Mouse (Mus musculus) embryonic facial prominence, embryonic 10.5 days (tissue): ENCODE data around the gene Unc119. TPM values are rescaled to one million over a fixed set of nuclear protein-coding genes. Genes with fewer than 3 reads are reported as not detected.

Source experiments
- DNase-seq: peaks from one replicate; pipeline ENCODE4 v3.0.0-alpha.2; 2017; ENCODE audit warnings: low spot score
- H3K27ac ChIP-seq: fragments of 300-500 bp; sonication (generic); replicated peaks from 2 replicates; pipeline ENCODE4 v1.5.1; 2016; ENCODE audit warnings: mild to moderate bottlenecking
- H3K27me3 ChIP-seq: fragments of 300-500 bp; sonication (generic); replicated peaks from 2 replicates; pipeline ENCODE4 v1.6.1; 2016; ENCODE audit warnings: low read depth, mild to moderate bottlenecking; ENCODE audit not compliant: poor library complexity, severe bottlenecking
- H3K36me3 ChIP-seq: fragments of 300-500 bp; sonication (generic); replicated peaks from 2 replicates; pipeline ENCODE4 v1.6.1; 2016; ENCODE audit warnings: mild to moderate bottlenecking, moderate library complexity
- H3K4me1 ChIP-seq: fragments of 300-500 bp; sonication (generic); 2 replicates; pipeline ENCODE4 v1.6.1; 2016
- H3K4me3 ChIP-seq: fragments of 300-500 bp; sonication (generic); 2 replicates; pipeline ENCODE4 v1.5.1; 2016; ENCODE audit warnings: mild to moderate bottlenecking, moderate library complexity
- H3K9me3 ChIP-seq: fragments of 300-500 bp; sonication (generic); 2 replicates; pipeline ENCODE4 v1.6.1; 2016; ENCODE audit warnings: mild to moderate bottlenecking
- whole genome bisulfite sequencing: fragments of 180-500 bp; shearing (Covaris S2); methylation state at CpG from one replicate; pipeline ENCODE4 v1.1.7; 2016; 5-methylcytosine and 5-hydroxymethylcytosine counted together
- polyA plus RNA-seq: library from polyadenylated mRNA; unstranded; fragments of >200 nt; fragmentation: Nextera tagmentation; extraction: Ambion mirVana; gene quantifications from 2 replicates; pipeline ENCODE4 v1.2.1, GENCODE M21; 2016

Unc119 gene
- 67.7 and 69.1 TPM in 2 replicates for polyA plus RNA-seq

DNA sequence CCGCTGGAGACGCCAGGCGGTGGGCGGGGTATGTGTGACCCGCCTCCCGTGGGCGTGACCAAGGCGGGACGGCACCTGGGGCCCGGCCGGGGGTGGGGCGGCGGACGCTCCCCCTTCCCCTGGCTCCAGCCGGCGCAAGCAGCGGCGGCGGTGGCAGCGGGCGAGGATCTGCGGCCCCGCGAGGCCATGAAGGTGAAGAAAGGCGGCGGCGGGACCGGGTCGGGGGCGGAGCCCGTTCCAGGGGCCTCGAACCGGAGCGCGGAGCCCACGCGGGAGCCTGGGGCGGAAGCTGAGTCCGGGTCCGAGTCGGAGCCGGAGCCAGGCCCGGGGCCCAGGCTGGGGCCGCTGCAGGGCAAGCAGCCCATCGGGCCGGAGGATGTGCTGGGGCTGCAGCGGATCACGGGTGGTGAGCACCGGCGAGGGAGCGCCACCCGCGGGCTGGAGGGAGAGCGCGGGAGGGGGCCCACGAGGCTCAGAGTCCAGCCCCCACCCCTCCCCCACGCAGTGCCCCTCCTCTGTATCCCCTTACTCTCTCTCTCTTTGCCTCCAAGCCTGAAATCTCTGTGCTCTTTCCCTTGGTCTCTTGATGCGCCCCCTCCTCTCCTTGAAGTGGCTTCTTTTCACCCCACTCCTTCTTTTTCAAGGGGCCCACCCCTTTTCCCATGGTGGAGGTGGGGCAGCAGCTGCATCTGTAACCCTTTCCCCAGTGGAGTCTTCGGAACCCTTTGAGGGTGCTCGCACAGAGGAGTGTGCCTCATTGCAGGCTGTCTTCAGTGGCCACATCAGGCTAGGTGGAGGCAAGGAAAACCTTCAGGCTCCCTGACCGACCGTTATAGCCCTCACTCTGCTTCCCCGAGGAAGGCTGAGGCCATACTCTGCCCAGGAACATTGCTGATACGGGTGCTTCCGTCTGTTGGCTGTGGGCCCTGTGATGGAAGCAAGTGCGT, at the start of gene Unc119:
Gene Unc119, plus strand, starts transcription at position 102 of the 947 bp plus-strand sequence.
- peak within 1 kb of the TSS; percentile 97 for H3K27ac ChIP-seq
- no peaks in the 10 kb centered on the region for H3K9me3 ChIP-seq
- no peaks in the 10 kb centered on the region for H3K27me3 ChIP-seq
- H3K4me1 ChIP-seq, result peaks cover 55% of the 10 kb centered on the region
- WGBS, result 2% methylated on average over 66 of the region's 66 CpGs
- DNase-seq, result peak; percentile 91
- peaks cover 54% of the 10 kb centered on the region for H3K36me3 ChIP-seq
- H3K4me3 ChIP-seq, result peak within 1 kb of the TSS; percentile 79

DNA sequence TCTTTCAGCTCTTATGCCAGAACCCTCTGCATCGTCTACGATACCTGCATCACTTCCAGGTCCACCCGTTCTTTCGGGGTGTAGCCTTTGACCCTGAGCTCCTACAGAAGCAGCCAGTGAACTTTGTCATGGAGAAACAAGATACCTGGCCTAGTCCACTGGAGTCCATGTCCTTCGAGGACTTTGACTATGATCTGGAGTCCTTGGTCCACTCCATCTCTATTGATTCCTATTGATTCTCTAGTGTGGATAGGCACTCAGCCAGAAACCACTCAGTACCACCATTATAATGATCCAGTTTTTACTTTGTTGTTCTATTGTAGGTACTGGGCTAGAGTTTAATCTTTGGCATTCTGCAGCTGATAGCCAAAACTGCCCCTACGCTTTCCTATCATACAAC, 48.7 kb upstream of the Unc119 start:
- DNase-seq, result no peak
- H3K36me3 ChIP-seq, result peaks cover 43% of the 10 kb centered on the region
- WGBS, result 95% methylated on average over 6 of the region's 6 CpGs
- no peak overlapping the region for H3K27ac ChIP-seq
- no peak overlapping the region for H3K4me3 ChIP-seq
- H3K4me1 ChIP-seq, result no peaks in the 10 kb centered on the region
- H3K9me3 ChIP-seq, result no peaks in the 10 kb centered on the region
- H3K27me3 ChIP-seq, result no peaks in the 10 kb centered on the region

DNA sequence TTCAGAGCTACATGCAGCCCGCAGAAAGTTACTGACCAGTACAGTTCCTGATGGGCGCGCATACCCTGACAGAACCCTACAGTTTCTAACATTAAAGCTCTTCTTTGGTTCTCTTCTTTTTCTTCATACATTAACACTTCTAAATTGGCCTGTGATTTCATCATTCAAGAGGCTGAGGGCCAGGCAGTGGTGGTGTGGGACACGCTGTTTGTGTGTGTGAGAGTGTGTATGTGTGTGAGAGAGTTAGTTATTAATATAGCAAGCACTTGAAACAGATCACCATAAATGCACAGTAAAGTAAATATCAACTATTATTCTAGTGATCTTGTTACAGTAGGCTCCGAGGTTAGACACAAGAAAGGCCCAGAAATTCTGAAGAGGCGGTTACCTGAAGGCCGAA, 42.4 kb upstream of the Unc119 start:
- DNase-seq, result no peak
- peaks cover 29% of the 10 kb centered on the region for H3K36me3 ChIP-seq
- no peaks in the 10 kb centered on the region for H3K9me3 ChIP-seq
- no peaks in the 10 kb centered on the region for H3K27me3 ChIP-seq
- peaks cover 20% of the 10 kb centered on the region for H3K4me1 ChIP-seq
- peak overlapping the region; percentile 94 for H3K4me3 ChIP-seq
- peak overlapping the region; percentile 96 for H3K27ac ChIP-seq
- 68% methylated on average over 7 of the region's 7 CpGs for WGBS

DNA sequence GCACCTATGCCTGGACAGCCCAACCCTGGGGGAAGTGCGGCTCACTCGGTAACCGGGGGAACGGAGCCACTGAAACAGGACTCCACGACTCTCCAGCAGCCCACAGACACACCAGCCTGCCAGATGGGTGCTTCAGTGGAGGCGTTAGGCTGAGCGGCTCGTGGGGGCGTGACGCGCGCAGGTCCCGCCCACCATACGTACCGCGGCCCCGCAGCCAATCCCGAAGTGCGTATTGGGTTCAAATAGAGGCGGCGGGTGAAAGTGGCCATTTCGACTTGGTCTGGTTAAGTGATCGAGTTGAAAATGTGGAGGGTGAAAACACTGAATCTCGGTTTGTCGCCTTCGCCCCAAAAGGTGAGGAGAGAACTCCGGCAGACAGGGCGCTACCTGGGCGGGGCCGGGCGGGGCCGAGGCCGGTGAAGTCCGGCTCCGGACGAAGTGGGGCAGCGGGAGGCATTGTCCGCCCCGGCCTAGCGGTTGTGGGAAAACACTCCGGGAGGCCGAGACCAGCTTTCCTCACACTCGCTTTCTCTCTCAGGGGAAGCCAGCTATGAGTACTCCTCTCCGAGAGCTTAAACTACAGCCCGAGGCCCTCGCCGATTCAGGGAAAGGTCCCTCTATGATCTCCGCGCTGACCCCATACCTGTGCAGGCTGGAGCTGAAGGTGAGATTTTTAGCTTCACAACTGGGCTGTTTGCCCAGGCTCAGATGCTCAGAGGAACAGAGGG, 41.8 kb upstream of the Unc119 start, which contains the start of gene Spag5:
Gene Spag5, plus strand, starts transcription at position 173 of the 728 bp plus-strand sequence.
- Histone ChIP-seq H3K4me1 (peaks cover 21% of the 10 kb centered on the region), H3K27ac (peak within 1 kb of the TSS; percentile 96), H3K27me3 (no peaks in the 10 kb centered on the region), H3K4me3 (peak within 1 kb of the TSS; percentile 94), H3K36me3 (peaks cover 35% of the 10 kb centered on the region), H3K9me3 (no peaks in the 10 kb centered on the region)
- under 1% methylated on average over 49 of the region's 49 CpGs for WGBS
- DNase-seq, result peak; percentile 94

- Histone ChIP-seq H3K9me3 (no peaks in the 10 kb centered on the region), H3K4me1 (peaks cover 25% of the 10 kb centered on the region), H3K4me3 (0 out of 2 replicates have a peak overlapping the region, but pooled peaks have one; percentile 23), H3K27ac (no peak overlapping the region), H3K27me3 (no peaks in the 10 kb centered on the region), H3K36me3 (peaks cover 73% of the 10 kb centered on the region)
- WGBS, result 92% methylated on average over 4 of the region's 4 CpGs
- DNase-seq, result no peak
Observed at GRCm38 (mm10) chr11:78305272-78305671, 38.0 kb upstream of the Unc119 start.

- WGBS, result 90% methylated on average over 8 of the region's 8 CpGs
- no peak for DNase-seq
- 0 out of 2 replicates have a peak, but pooled peaks cover 5% of the 10 kb centered on the region for H3K4me1 ChIP-seq
- no peak overlapping the region for H3K27ac ChIP-seq
- no peaks in the 10 kb centered on the region for H3K27me3 ChIP-seq
- no peaks in the 10 kb centered on the region for H3K9me3 ChIP-seq
- no peak overlapping the region for H3K4me3 ChIP-seq
- H3K36me3 ChIP-seq, result peaks cover 100% of the 10 kb centered on the region
Observed at GRCm38 (mm10) chr11:78310861-78311511, 32.3 kb upstream of the Unc119 start.

- H3K4me1 ChIP-seq, result no peaks in the 10 kb centered on the region
- peaks cover 100% of the 10 kb centered on the region for H3K36me3 ChIP-seq
- no peak for DNase-seq
- H3K27ac ChIP-seq, result no peak overlapping the region
- H3K4me3 ChIP-seq, result no peak overlapping the region
- H3K9me3 ChIP-seq, result no peaks in the 10 kb centered on the region
- H3K27me3 ChIP-seq, result no peaks in the 10 kb centered on the region
- 94% methylated on average over 2 of the region's 2 CpGs for WGBS
Observed at GRCm38 (mm10) chr11:78313662-78314061, 29.6 kb upstream of the Unc119 start.

- Histone ChIP-seq H3K4me3 (no peak overlapping the region), H3K9me3 (no peaks in the 10 kb centered on the region), H3K27ac (no peak overlapping the region), H3K36me3 (peaks cover 97% of the 10 kb centered on the region), H3K4me1 (peaks cover 16% of the 10 kb centered on the region), H3K27me3 (no peaks in the 10 kb centered on the region)
- WGBS, result 93% methylated on average over 2 of the region's 2 CpGs
- no peak for DNase-seq
Observed at GRCm38 (mm10) chr11:78318411-78318810, 24.9 kb upstream of the Unc119 start.

DNA sequence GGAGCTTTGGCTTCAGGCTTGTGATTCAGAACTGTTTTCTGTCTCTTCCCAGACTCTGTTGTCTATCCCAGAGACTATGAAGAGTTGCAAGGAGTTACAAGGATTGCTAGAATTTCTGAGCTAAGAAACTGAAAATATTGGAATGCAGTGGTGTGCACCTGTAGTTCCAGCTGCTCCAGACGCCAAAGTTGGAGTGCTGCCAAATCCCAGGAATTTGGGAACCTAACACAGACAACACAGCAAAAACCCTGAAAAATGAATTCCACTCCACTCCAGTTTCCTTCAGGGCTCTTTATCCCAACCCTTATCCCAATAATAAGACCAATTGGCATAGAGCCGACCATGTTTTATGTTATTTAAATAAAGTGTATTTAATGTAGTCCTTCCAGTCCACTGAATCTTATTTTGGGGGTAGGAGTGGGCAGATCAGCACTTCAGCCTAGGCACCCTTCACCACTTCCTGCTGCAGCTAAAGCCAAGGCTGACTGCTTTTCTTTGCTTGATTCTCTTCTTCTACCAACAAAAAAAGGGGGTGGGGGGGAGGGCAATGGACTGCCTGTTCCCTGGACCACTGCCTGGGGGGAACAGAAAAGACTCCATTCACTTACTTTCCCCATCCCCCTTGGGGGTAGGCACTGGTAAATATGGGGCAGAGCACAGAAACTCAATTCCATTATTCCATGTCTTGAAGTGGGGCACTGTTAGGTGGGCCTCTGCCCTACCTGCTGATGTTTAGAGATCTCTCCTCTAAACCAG, 21.0 kb upstream of the Unc119 start:
- WGBS, result 77% methylated on average over 2 of the region's 2 CpGs
- Histone ChIP-seq H3K9me3 (no peaks in the 10 kb centered on the region), H3K27ac (no peak overlapping the region; the same call in 1 of the 2 replicates), H3K36me3 (peaks cover 86% of the 10 kb centered on the region), H3K4me3 (peak overlapping the region; percentile 4; the same call in 1 of the 2 replicates), H3K27me3 (no peaks in the 10 kb centered on the region), H3K4me1 (peaks cover 19% of the 10 kb centered on the region)
- DNase-seq, result no peak

DNA sequence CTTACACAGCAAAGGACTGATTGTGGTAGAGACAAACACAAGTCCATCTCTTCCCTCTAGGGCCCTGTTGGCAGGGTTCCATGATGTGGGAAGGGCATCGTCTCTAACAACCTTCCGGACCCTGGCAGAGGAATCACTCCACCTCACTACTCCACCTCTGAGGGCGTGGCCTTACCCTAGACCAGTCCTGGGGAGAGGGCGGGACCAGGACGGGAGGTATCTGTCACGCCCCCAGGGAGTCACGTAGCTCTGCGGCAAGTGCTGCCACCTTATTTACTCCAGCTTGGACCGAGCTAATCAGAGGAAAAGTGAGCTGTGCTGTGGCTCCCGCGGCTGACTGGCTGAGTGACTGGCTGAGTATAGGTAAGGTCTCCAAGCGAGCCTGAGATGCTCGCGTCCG, 20.4 kb upstream of the Unc119 start, which contains the start of gene Aldoc:
Gene Aldoc, plus strand, starts transcription at position 109 of the 400 bp plus-strand sequence.
- no peak within 1 kb of the TSS; the same call in 1 of the 2 replicates for H3K27ac ChIP-seq
- peak; percentile 81 for DNase-seq
- H3K27me3 ChIP-seq, result no peaks in the 10 kb centered on the region
- H3K4me1 ChIP-seq, result peaks cover 19% of the 10 kb centered on the region
- WGBS, result 3% methylated on average over 15 of the region's 15 CpGs
- H3K9me3 ChIP-seq, result no peaks in the 10 kb centered on the region
- H3K36me3 ChIP-seq, result peaks cover 80% of the 10 kb centered on the region
- peak within 1 kb of the TSS; percentile 4; the same call in 1 of the 2 replicates for H3K4me3 ChIP-seq

DNA sequence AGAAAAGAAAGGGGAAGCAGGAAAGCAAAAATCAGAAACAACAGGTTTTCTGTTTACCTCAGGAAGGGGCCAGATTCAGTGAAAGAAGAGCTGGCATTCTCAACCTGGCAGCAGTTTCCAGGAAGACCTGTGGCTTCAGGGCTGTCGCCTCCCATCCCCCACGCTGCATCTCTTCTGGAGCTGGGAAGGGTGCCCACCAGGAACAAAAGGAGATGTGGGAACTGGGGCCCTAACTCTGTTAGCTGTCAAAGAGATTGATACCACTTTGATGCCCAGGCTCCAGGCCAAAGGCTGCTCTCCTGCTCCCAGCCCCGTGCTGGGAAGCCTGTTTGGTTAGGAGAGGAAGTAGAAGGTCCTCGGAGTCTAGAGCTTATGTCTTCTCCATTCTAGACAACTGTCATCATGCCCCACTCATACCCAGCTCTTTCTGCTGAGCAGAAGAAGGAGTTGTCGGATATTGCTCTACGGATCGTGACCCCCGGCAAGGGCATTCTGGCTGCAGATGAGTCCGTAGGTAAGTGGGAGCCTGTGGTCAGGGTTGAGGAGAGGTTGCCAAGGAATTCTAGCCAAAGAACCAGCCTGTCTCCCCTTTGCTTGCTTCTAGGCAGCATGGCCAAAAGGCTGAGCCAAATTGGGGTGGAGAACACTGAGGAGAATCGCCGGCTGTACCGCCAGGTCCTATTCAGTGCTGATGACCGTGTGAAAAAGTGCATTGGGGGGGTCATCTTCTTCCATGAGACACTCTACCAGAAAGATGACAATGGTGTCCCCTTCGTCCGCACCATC, 19.1 kb upstream of the Unc119 start:
- H3K27ac ChIP-seq, result no peak overlapping the region
- H3K4me1 ChIP-seq, result peaks cover 30% of the 10 kb centered on the region
- no peaks in the 10 kb centered on the region for H3K27me3 ChIP-seq
- 89% methylated on average over 15 of the region's 15 CpGs for WGBS
- DNase-seq, result no peak
- no peaks in the 10 kb centered on the region for H3K9me3 ChIP-seq
- peaks cover 67% of the 10 kb centered on the region for H3K36me3 ChIP-seq
- no peak overlapping the region for H3K4me3 ChIP-seq
